Mouse (Mus musculus): ENCODE measurements at regions not wholly inside any gene's neighbourhood (a gene's known extent, or its start where the extent isn't known, plus 50 kb on each side); places are given as distances from the start of the nearest gene placed in this dataset.

DNA sequence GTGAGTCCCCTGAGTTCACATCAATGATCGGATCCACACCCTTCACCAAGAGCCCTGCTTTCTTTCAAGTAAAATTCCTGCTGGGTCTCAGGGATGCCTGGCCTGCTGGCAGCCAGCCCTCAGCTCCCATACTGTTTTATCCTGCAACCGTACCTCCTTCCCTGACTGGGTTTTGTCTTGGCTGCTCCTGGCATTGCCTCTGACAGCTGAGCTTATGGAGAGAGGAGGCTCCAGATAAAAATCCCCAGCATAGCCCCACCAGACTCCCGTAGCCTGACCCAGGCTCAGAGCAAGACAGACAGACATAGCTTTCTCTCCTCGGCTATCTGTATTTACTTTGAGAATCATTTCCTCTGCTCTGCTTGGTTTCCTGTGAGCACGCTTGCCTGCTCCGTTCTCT is 245.8 kb upstream of the Runx1 start:
- H3K27me3 ChIP-seq (ENCODE audit: insufficient read depth, poor library complexity, severe bottlenecking): no peaks in the 10 kb centered on the region
- H3K27ac ChIP-seq: no peak overlapping the region
- no peaks in the 10 kb centered on the region for H3K36me3 ChIP-seq
- DNase-seq (ENCODE audit: low spot score): no peak
- no peaks in the 10 kb centered on the region for H3K9me3 ChIP-seq
- no peak overlapping the region for H3K4me3 ChIP-seq
- 78% methylated on average over 6 of the region's 6 CpGs for WGBS
- H3K4me1 ChIP-seq (replicated peaks): peaks cover 3% of the 10 kb centered on the region; the same call in 1 of the 2 replicates

DNA sequence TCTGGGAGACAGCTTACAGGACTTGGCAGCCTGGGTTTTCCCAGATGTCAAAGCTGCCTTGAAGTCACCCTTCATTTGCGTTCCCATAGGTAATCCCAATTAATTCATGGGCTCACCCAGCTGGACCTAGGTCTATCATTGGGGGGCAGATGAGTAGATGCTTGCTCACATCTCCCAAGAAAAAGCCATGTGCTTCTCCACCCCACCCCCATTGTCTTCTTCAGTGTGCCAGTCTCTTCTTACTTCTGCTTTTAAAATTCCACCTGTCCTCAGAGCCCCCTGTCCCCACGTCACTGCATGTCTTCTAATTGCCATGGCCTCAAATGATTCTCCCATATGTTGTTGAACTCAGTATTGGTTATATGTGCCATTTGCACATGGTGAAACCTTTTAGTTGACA is 240.9 kb upstream of the Runx1 start:
- no peaks in the 10 kb centered on the region for H3K36me3 ChIP-seq
- WGBS: 82% methylated on average over 2 of the region's 2 CpGs
- no peak for DNase-seq (ENCODE audit: low spot score)
- H3K27me3 ChIP-seq (ENCODE audit: insufficient read depth, poor library complexity, severe bottlenecking): no peaks in the 10 kb centered on the region
- H3K4me1 ChIP-seq (replicated peaks): no peaks in the 10 kb centered on the region; the same call in 1 of the 2 replicates
- H3K9me3 ChIP-seq: no peaks in the 10 kb centered on the region
- no peak overlapping the region for H3K4me3 ChIP-seq
- H3K27ac ChIP-seq: no peak overlapping the region

DNA sequence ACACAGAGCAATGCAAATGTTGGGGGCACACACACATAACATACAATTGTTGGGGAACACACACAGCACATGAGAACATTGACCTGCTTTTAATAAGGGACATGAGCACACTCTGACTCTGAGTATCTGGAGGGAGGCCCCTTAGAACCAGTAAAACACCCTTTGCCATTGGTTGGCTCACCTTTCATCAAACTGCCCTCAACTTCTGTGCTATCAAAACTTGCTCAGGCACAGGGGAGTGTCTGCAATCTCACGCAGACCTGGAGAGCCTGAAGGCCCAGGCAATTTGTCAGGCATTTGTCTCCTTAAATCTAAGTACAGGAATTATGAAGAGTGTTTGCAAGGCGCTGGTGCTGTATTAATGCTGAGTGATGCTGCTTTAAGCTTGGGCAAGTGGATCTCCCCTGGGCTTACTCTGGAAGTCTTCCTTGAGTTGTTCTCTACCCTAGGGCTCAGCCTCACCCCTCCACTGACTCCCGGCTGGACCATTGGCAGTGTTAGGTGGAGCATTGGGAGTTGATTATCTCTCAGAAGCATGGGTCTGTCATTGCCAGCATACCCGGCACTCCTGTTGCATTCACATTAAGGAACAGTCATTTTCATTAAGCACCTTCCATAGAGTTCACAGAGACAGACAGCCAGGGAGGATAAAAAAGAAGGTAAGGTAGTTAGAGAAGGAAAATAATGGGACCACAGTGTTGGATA is 235.7 kb upstream of the Runx1 start:
- no peaks in the 10 kb centered on the region for H3K36me3 ChIP-seq
- no peaks in the 10 kb centered on the region for H3K4me1 ChIP-seq (replicated peaks)
- H3K9me3 ChIP-seq: no peaks in the 10 kb centered on the region
- no peak for DNase-seq (ENCODE audit: low spot score)
- no peak overlapping the region for H3K4me3 ChIP-seq
- no peaks in the 10 kb centered on the region for H3K27me3 ChIP-seq (ENCODE audit: insufficient read depth, poor library complexity, severe bottlenecking)
- H3K27ac ChIP-seq: no peak overlapping the region
- WGBS: 85% methylated on average over 4 of the region's 4 CpGs

DNA sequence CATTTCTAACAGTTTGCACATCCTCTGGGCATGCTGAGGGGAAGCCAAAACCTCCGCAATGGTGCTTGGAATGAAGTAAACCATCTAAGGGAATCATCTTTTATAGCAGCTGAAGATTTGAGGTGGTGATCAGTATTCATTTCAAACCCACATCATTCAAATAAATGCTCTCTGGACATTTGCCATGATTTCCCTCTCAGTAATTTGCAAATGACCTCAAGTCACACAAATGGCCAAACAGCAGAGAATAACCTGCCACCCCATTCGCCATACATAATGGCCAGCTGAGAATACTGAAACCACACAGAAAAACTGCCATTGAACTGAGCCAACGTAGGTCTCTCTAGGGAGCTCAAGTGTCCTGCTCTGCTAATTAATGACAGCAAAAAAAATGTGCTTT is 230.3 kb upstream of the Runx1 start:
- Histone ChIP-seq H3K4me1 (replicated peaks) (no peaks in the 10 kb centered on the region), H3K27ac (no peak overlapping the region), H3K9me3 (no peaks in the 10 kb centered on the region), H3K4me3 (no peak overlapping the region), H3K36me3 (no peaks in the 10 kb centered on the region), H3K27me3 (ENCODE audit: insufficient read depth, poor library complexity, severe bottlenecking) (no peaks in the 10 kb centered on the region)
- 78% methylated on average over 3 of the region's 3 CpGs for WGBS
- no peak for DNase-seq (ENCODE audit: low spot score)

DNA sequence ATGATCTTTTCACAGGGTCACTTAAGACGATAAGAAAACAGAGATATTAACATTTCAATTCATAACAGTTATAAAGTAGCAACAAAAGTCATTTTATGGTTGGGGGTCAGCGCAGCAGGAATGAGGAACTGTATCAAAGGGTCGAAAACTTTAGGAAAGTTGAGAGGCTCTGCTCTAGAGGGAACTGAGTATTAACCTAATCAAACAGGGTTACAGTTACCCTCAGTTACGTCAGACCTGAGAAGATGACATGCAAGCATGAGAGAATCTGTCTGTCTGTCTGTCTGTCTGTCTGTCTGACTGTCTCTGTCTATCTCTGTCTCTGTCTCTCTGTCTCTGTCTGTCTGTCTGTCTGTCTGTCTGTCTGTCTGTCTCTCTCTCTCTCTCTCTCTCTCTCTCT is 229.6 kb upstream of the Runx1 start:
- DNase-seq (ENCODE audit: low spot score): no peak
- H3K36me3 ChIP-seq: no peaks in the 10 kb centered on the region
- no peak overlapping the region for H3K27ac ChIP-seq
- H3K4me1 ChIP-seq (replicated peaks): no peaks in the 10 kb centered on the region
- no peak overlapping the region for H3K4me3 ChIP-seq
- H3K9me3 ChIP-seq: no peaks in the 10 kb centered on the region
- WGBS: 86% methylated on average over 4 of the region's 4 CpGs
- H3K27me3 ChIP-seq (ENCODE audit: insufficient read depth, poor library complexity, severe bottlenecking): no peaks in the 10 kb centered on the region

DNA sequence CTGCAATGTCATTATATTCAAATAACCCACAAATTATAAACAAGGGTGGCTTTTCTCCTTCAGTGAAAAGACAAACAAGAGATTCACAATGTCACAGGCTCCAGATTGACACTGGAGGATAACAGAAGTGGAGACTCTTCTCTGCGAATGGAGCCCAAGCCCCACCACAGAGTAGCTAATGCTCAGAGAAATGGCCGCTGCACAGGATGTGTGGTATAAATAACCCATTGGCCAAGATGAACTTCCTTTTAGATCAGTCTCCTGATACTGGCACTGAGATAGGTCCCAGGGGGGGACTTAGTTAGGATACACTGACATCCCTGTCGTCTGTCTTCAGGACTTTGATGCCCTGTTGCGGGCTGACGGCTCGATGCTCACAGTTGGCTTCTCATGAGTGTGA is 225.3 kb upstream of the Runx1 start:
- Histone ChIP-seq H3K36me3 (no peaks in the 10 kb centered on the region), H3K27me3 (ENCODE audit: insufficient read depth, poor library complexity, severe bottlenecking) (no peaks in the 10 kb centered on the region), H3K9me3 (no peaks in the 10 kb centered on the region), H3K4me3 (no peak overlapping the region), H3K4me1 (replicated peaks) (no peaks in the 10 kb centered on the region), H3K27ac (no peak overlapping the region)
- no peak for DNase-seq (ENCODE audit: low spot score)
- WGBS: 84% methylated on average over 6 of the region's 6 CpGs

DNA sequence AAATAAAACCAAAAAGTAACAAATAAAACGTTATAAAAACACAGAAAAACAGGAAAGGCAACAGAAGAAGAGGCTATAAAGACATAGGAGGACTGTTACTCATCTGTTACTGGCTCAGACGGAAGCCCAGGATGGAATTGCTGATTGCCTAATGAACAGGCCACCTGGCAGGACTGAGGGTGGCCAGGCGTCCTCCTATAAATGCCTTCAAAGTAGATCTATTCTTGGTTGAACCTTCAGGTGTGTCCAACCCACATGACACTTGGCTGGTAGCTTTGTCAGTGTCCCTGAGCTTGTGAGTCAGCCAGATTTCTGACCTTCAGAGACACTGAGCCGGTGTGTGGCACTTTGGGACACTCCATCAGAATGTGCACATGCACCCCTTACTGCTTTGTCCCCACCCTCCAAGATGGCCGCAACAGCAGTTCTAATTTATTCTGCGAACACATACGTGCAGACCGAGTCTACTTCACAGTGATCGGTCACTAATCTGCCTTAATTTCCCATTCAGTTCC is 222.5 kb upstream of the Runx1 start:
- no peak overlapping the region for H3K4me3 ChIP-seq
- H3K9me3 ChIP-seq: no peaks in the 10 kb centered on the region
- H3K27me3 ChIP-seq (ENCODE audit: insufficient read depth, poor library complexity, severe bottlenecking): no peaks in the 10 kb centered on the region
- no peaks in the 10 kb centered on the region for H3K4me1 ChIP-seq (replicated peaks)
- WGBS: 86% methylated on average over 9 of the region's 9 CpGs
- DNase-seq (ENCODE audit: low spot score): no peak
- no peak overlapping the region for H3K27ac ChIP-seq
- no peaks in the 10 kb centered on the region for H3K36me3 ChIP-seq

DNA sequence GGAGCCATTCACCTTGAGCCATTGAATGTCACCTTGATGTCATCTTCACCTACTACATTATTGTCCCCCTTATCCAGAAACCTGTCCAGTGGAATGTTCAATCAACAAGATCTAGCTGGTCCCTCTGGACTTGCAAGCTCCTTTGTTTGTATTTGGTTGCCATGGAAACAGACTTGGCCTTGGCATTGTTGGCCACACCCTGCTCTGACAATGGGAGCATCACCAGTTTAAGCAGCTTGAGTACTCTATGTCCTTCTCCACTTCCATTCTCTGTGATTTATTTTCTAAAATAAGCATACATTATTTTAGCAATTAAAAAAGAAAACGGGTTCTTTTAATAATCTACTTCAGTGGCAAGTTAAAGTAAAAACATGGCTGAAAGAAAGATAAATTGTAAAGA is 221.6 kb upstream of the Runx1 start:
- Histone ChIP-seq H3K9me3 (no peaks in the 10 kb centered on the region), H3K36me3 (no peaks in the 10 kb centered on the region), H3K27ac (no peak overlapping the region), H3K4me3 (no peak overlapping the region), H3K4me1 (replicated peaks) (peaks cover 7% of the 10 kb centered on the region), H3K27me3 (ENCODE audit: insufficient read depth, poor library complexity, severe bottlenecking) (no peaks in the 10 kb centered on the region)
- no peak for DNase-seq (ENCODE audit: low spot score)
- WGBS: 88% methylated on average over 1 of the region's 1 CpGs

DNA sequence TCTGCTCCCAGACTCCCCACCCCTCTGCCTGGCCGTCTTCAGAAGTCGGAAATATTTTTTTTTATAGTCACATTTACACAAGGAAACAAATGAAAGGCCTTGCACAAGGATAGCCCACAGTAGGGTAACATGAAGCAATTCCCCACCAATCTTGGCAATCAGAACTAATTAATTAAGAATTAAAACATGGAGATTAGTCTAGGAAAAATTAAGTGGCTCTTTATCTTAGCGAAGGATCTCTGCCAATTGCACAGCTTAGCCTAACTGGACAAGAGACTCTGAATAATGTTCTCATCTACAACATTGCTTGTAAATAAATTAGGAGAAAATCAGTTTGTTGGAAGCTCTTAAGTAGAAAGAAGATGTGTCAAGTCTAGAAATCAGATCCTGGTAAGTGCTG is 220.3 kb upstream of the Runx1 start:
- no peak for DNase-seq (ENCODE audit: low spot score)
- 91% methylated on average over 3 of the region's 3 CpGs for WGBS
- H3K4me3 ChIP-seq: no peak overlapping the region
- no peaks in the 10 kb centered on the region for H3K36me3 ChIP-seq
- H3K9me3 ChIP-seq: no peaks in the 10 kb centered on the region
- no peak overlapping the region for H3K27ac ChIP-seq
- no peaks in the 10 kb centered on the region for H3K27me3 ChIP-seq (ENCODE audit: insufficient read depth, poor library complexity, severe bottlenecking)
- H3K4me1 ChIP-seq (replicated peaks): peaks cover 9% of the 10 kb centered on the region

DNA sequence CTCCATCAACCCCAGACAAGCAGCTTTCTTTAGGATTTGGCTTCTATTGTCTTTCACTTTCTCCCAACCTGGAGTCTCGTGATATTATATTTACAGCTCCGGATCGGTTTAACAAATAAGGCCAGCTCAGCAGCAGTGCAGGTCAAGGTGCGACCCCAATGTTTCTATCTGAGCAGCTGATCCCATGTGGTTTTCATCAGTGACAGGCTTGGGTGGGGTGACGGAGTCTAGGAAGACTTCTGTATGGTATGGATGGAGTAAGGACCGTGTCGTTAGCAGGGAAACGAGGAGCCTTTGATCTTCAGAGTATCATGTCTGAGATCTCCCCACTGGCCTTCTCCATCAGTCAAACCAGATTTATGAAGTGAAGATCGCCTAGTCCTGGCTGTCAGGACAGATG is 217.4 kb upstream of the Runx1 start:
- H3K27ac ChIP-seq: no peak overlapping the region
- no peak for DNase-seq (ENCODE audit: low spot score)

DNA sequence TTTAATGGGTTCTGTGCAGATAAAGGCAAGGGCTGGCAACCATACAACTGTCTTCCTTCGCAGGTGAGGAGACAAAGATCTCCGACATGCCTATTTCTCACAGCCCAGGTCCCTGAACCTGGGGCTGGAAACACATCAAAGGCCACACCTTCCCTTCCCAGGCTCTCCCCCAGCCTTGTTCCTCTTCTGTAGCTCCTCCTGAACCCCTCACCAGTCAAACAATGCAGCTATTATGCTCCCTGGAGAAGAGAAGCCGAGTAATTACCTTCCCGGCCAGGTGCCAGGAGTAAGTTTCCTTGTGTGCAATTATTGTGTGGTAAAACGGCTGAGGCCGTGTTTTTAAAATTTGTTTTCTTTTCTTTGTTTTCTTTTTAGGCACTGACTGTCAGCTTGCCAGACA is 217.0 kb upstream of the Runx1 start:
- no peaks in the 10 kb centered on the region for H3K36me3 ChIP-seq
- peaks cover 9% of the 10 kb centered on the region for H3K4me1 ChIP-seq (replicated peaks)
- no peaks in the 10 kb centered on the region for H3K9me3 ChIP-seq
- no peaks in the 10 kb centered on the region for H3K27me3 ChIP-seq (ENCODE audit: insufficient read depth, poor library complexity, severe bottlenecking)
- no peak overlapping the region for H3K27ac ChIP-seq
- no peak for DNase-seq (ENCODE audit: low spot score)
- WGBS: 59% methylated on average over 6 of the region's 6 CpGs
- H3K4me3 ChIP-seq: no peak overlapping the region

More for the DNA sequence above, 217.4 kb upstream of the Runx1 start:
- WGBS: 67% methylated on average over 9 of the region's 9 CpGs
- H3K4me1 ChIP-seq (replicated peaks): peaks cover 9% of the 10 kb centered on the region
- H3K27me3 ChIP-seq (ENCODE audit: insufficient read depth, poor library complexity, severe bottlenecking): no peaks in the 10 kb centered on the region
- H3K36me3 ChIP-seq: no peaks in the 10 kb centered on the region
- H3K9me3 ChIP-seq: no peaks in the 10 kb centered on the region
- H3K4me3 ChIP-seq: no peak overlapping the region

DNA sequence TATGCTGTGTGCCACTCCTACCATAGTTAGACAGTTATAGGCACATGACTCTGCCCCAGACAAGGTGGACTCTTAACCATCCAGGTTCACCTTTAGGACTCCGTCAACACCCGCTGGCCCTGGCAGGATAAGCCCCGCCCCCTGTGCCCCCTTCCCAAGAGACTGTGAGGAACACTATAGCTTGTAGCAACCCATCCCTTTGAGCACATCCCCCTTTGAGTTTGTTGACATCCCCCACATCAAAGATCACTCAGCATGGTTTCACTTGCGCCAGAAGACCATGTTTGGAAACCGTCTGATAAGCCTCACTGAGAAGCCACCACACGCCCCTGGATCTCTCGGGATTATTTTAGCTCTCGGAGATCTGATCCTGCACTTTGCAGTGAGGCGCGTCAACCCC is 216.5 kb upstream of the Runx1 start:
- Histone ChIP-seq H3K27me3 (ENCODE audit: insufficient read depth, poor library complexity, severe bottlenecking) (no peaks in the 10 kb centered on the region), H3K36me3 (no peaks in the 10 kb centered on the region), H3K9me3 (no peaks in the 10 kb centered on the region), H3K4me1 (replicated peaks) (peaks cover 9% of the 10 kb centered on the region), H3K27ac (no peak overlapping the region), H3K4me3 (no peak overlapping the region)
- no peak for DNase-seq (ENCODE audit: low spot score)
- 66% methylated on average over 10 of the region's 10 CpGs for WGBS

DNA sequence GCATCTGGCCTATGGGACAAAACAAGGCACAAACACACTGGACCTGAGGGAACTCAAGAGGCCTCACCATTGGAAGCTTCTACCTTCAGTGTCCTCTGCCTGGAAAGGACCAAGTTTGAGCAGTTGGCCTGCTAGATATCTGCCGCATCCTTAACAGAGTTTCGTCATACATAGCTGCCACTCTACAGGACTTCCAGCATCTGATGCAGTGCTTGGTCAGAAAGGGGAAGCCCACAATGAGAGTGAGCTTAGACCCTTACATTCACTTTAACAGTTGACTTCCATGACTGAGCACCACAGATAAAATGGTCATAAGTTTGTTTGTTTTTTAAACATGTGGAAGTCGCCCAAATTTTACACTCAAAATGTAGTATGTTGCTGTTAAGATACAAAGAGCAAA is 215.9 kb upstream of the Runx1 start:
- no peak for DNase-seq (ENCODE audit: low spot score)
- Histone ChIP-seq H3K4me3 (no peak overlapping the region), H3K4me1 (replicated peaks) (peaks cover 9% of the 10 kb centered on the region), H3K9me3 (no peaks in the 10 kb centered on the region), H3K27ac (no peak overlapping the region), H3K27me3 (ENCODE audit: insufficient read depth, poor library complexity, severe bottlenecking) (no peaks in the 10 kb centered on the region), H3K36me3 (no peaks in the 10 kb centered on the region)
- WGBS: 93% methylated on average over 3 of the region's 3 CpGs

DNA sequence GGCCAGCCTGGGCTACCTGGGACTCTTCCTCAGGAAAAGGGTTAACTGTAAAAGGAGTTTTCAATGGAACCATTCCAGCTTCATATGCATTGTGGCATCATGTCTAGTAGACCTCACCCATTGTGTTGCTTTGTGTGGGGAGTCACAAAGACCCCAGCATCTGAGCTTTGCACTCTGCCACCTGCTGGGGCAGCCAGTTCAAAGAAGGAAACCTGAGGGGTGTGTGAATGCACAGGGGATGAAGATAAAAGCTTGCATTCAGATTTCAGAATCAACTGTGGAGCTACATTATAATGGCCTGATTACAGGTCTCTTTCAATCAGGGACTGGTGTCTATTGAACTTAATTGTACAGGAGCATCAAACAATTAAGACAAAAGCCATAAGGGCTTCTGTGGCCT is 215.4 kb upstream of the Runx1 start:
- Histone ChIP-seq H3K9me3 (no peaks in the 10 kb centered on the region), H3K36me3 (no peaks in the 10 kb centered on the region), H3K27ac (no peak overlapping the region), H3K27me3 (ENCODE audit: insufficient read depth, poor library complexity, severe bottlenecking) (no peaks in the 10 kb centered on the region), H3K4me3 (no peak overlapping the region), H3K4me1 (replicated peaks) (peaks cover 9% of the 10 kb centered on the region)
- no peak for DNase-seq (ENCODE audit: low spot score)

Measured in hindbrain, embryonic 10.5 days (tissue).